Mouse (Mus musculus) kidney, adult 9 months (tissue): ENCODE measurements around the gene Hmgcl.

Experiments
- DNase-seq: peaks from one replicate; pipeline ENCODE4 v3.0.0; 2022

Hmgcl gene

GRCm38 (mm10) chr4:135946278-135946658 is at the start of gene Hmgcl:
Hmgcl (plus strand) TSS chr4:135946448.
- peak; percentile 97 for DNase-seq

- DNase-seq = no peak
Observed at GRCm38 (mm10) chr4:135898380-135899049, 47.7 kb upstream of the Hmgcl start.

- DNase-seq = no peak
Observed at GRCm38 (mm10) chr4:135899050-135899448, 47.2 kb upstream of the Hmgcl start.

GRCm38 (mm10) chr4:135900008-135900407 is 46.2 kb upstream of the Hmgcl start:
- no peak for DNase-seq

- DNase-seq = no peak
Observed at GRCm38 (mm10) chr4:135902606-135903242, 43.5 kb upstream of the Hmgcl start.

- no peak for DNase-seq
Observed at GRCm38 (mm10) chr4:135904810-135905209, 41.4 kb upstream of the Hmgcl start.

- no peak for DNase-seq
Observed at GRCm38 (mm10) chr4:135906633-135907032, 39.6 kb upstream of the Hmgcl start.

GRCm38 (mm10) chr4:135909326-135910066 is 36.8 kb upstream of the Hmgcl start:
- no peak for DNase-seq

GRCm38 (mm10) chr4:135911531-135911930 is 34.7 kb upstream of the Hmgcl start:
- peak; percentile 57 for DNase-seq

- no peak for DNase-seq
Observed at GRCm38 (mm10) chr4:135912164-135912563, 34.1 kb upstream of the Hmgcl start.

GRCm38 (mm10) chr4:135912835-135913234 is 33.4 kb upstream of the Hmgcl start:
- DNase-seq = no peak

- no peak for DNase-seq
Observed at GRCm38 (mm10) chr4:135913433-135913832, 32.8 kb upstream of the Hmgcl start.

GRCm38 (mm10) chr4:135918635-135919279 is 27.5 kb upstream of the Hmgcl start:
- DNase-seq = no peak

GRCm38 (mm10) chr4:135919280-135919639 is 27.0 kb upstream of the Hmgcl start:
- no peak for DNase-seq

- peak; percentile 98 for DNase-seq
Observed at GRCm38 (mm10) chr4:135920304-135921241, 25.7 kb upstream of the Hmgcl start, which contains the start of gene Fuca1. Fuca1 (plus strand) TSS chr4:135920735.

GRCm38 (mm10) chr4:135921257-135922120 is 24.8 kb upstream of the Hmgcl start:
- no peak for DNase-seq

- DNase-seq = no peak
Observed at GRCm38 (mm10) chr4:135922190-135922589, 24.1 kb upstream of the Hmgcl start.

- DNase-seq = peak; percentile 81
Observed at GRCm38 (mm10) chr4:135924418-135924817, 21.8 kb upstream of the Hmgcl start.

GRCm38 (mm10) chr4:135925341-135925740 is 20.9 kb upstream of the Hmgcl start:
- DNase-seq = peak; percentile 71

- no peak for DNase-seq
Observed at GRCm38 (mm10) chr4:135926195-135926808, 19.9 kb upstream of the Hmgcl start.

- DNase-seq = no peak
Observed at GRCm38 (mm10) chr4:135926861-135927260, 19.4 kb upstream of the Hmgcl start.
